Mouse (Mus musculus) layer of hippocampus, postnatal 10 days (tissue): Measurements from ENCODE around the gene Bckdha. TPM values are rescaled to one million over a fixed set of nuclear protein-coding genes. Genes with fewer than 3 reads are reported as not detected.

Source experiments
- DNase-seq, 2 experiments: peaks; one replicate each; pipeline ENCODE4 v3.0.0; 2021; ENCODE audit warnings: low spot score in 2 of 2
- long read RNA-seq: library from polyadenylated mRNA; stranded (forward); transcript quantifications from one replicate; pipeline ENCODE4 v2.0.0, GENCODE M21; 2023
- total RNA-seq, 2 experiments: library from RNA; stranded (reverse); gene quantifications; 2 replicates each; pipeline ENCODE4 v1.2.3; 2021

Bckdha gene
- 10 to 100 TPM; 33.2 to 36.1 TPM for total RNA-seq
- long read RNA-seq, transcript Bckdha-201 (9 exons, 1,899 nt): major isoform, 34 of 39 reads
- long read RNA-seq, partial matches to known transcripts: 3 of 39 reads
- long read RNA-seq, other reads (novel, unspliced or antisense): 2 of 39 reads

DNA sequence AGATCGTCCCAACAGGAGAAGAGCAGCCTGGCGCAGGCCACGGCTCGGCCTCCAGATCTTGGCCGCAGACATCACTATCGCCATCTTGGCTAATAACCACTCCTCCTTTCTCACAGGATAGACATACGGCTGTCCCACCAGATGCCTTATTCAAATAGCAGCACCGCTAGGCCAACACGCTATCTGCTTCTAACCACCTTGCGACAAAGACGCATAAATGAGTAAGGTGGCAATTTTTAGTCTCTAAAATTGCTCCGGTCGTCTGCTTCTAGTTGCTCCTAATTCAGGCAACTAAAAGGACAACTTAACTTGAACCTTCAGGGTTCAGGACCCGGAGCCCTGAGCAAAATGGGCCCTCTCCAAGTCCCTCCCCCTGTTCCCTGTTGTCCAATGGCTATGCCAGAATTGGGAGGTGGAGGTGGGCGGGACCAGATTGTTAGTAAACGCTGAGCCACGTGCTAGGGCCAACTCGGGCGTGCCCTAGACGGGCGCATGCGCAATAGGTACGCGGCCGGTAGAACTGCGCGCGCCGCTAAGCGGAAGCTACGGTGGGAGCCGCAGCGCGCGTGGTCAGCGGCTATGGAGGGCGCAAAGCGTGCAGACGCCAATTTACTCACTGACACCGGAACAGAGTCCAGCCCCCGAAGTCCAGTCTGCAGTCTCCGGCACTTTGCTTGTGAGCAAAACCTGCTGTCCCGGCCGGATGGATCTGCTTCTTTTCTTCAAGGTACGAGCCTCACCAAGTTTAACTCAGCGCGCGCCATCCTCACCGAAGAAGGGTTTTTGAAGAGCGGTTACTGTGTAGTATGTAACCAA is at the start of gene Bckdha, which contains the start of gene Exosc5:
Gene Bckdha (minus strand): TSS at position 325 of the 816 bp plus-strand sequence.
Gene Exosc5 (plus strand): TSS at position 508 of the 816 bp plus-strand sequence.
- peak; percentile 98 to 99 for DNase-seq

DNA sequence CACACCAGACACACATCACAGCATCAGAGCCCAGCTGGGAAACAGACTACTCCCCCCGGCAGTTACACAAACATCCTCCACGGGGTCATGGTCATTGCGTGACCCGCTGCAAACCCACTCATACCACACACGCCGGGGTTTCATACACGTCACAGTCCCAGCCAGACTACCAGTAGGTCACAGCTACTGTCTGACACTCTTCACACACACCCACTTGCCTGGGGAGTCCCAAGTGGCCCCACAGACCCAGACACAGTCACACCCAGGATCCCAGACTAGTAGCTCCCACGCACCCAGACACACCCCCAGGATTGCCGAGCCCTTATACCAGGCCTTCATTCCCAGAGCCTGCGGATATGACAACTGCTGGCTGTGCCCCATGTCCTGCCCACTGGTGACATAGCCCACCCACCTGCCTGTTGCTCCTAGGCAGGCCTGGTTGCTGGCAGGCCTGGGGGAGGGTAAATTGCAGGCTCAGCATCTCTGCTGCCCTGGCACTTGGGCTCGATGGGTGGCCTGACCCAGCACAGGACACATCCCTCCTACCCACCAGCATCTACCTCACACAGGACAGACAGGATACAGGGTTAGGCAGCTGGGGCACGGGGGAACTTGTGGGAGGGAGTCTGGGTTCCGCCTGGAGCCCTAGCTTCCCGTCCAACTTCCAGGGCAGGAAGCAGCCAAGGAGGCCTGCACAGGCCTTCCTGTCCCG is 49.0 kb upstream of the Bckdha start:
- DNase-seq: no peak

DNA sequence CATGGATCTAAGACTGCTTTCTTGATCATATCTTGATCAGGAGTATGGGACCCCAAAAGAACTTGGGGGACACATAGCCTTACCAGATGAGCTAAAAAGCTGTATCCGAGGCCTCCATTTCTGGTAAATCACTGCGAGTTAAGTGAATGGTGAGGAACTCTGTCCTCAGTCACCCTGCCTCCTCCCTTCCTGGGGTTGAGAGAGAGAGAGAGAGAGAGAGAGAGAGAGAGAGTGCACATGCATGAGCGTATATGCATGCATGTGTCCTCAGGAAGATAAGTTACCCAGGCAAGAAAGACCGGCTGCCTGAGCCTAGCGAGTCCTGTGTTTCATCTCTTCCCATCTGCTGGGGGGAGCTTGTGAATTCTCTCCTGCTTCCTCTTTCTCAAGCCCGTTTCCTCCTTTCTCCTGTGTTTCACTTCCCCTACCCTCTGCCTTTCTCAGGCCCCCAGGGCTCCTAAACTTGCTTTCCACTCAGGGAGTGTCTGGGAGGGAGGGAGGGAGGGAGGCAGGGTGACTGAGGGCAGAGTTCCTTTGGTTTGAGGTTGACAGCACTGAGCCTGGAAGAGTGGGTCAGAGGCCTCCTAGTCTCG is 47.9 kb upstream of the Bckdha start:
- DNase-seq: no peak

DNA sequence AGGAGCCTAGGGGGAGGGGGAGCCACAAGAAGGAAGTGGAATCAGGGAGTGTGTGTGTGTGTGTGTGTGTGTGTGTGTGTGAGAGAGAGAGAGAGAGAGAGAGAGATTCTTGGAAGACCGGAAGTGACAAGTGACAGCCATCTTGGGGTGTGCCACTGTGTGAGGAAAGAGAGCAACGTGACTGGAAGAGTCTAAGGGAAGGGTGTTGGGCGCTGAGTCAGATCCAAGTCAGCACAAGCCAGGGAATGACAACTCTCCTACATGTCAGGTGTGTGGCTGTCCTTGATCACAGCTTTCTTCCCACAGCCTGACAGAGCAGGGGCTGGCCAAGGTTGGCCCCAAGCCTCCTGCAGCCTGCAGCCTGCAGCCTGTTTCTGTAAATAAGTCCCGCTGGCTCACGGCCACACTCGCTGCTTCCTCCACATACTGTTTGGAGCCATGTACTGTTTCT is 47.0 kb upstream of the Bckdha start:
- DNase-seq: no peak

DNA sequence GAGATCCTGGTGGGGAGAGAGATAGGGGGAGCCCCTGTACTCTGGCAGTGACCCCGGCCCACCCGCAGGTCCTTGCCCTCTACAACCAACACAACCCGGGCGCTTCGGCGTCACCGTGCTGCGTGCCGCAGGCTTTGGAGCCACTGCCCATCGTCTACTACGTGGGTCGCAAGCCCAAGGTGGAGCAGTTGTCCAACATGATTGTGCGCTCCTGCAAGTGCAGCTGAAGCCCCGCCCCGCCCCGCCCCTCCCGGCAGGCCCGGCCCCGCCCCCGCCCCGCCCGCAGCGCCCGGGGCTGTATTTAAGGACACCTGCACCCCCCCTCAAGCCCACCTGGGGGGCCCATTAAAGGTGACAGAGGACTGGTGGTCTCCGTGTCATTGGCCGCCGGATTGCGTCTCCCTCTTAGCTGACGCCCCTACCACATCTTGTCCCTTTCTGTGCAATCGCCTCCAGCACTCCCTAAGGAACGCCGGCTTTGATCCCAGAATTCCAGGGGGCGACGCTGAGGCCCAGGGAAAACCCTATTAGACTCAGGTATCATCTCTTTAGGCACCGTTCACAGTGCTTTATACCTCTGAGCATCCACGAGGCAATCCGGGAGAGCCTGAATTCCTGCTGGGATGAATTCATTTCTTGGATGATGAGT is 46.1 kb upstream of the Bckdha start:
- no peak for DNase-seq

DNA sequence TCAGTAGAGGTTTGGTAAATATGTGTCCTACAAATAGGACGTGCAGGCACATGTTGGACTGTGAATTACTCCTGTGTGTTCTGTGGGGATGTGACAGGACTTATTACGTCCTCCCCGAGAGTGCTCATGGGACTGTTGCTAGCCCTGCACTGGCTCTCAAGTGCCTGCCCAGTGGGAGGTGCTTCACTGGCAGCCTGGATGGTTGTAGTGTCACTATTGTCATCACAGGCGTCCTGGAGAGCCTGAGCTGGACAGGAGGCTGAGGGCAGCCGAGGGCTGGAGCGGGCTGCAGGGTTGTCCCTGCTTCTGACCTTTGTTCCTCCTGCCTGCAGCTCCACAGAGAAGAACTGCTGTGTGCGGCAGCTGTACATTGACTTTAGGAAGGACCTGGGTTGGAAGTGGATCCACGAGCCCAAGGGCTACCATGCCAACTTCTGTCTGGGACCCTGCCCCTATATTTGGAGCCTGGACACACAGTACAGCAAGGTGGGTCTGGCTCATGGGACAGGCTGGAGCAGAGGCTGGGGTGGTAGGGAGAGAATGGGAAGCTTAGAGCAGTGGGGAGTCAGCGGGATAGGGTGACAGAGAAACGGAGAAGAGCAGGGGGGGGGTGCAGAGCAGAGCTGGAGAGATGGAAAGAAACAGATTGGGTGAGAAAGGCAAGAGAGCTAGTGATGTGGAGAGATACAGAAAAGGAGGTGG is 45.2 kb upstream of the Bckdha start:
- no peak for DNase-seq

DNA sequence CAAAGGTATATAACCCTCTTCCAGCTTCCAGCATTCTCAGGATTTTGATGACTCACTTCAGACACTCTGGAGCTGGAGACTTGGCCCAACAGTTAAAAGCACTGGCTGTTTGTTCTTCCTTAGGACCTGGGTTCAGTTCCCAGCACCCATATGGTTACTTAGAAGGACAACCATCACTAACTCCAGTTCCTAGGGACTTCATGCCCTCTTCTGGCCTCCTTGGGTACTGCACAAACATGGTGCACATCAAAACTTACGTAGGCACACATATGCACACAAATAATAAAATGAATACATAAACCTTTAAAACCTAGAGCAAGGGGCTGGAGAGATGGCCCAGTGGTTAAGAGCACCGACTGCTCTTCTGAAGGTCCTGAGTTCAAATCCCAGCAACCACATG is 43.6 kb upstream of the Bckdha start:
- no peak for DNase-seq

DNA sequence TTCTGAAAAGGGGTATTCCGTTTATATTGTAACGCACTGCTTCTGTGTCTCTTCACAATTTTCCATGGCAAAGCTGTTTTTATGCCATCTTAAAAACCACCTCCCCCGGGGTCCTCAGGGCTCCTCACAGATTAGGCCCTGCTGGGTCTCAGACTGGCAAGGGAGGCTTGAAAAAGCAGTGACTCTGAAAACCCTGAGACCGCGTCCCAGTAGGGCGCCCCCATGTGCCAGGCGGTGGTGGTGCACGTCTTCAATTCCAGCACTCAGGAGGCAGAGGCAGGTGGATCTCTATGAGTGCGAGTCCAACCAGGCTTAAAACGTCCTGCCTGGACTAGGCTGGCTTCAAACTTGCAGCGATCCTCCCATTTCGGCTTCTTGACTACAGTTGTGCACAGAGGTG is 42.0 kb upstream of the Bckdha start:
- DNase-seq: no peak

DNA sequence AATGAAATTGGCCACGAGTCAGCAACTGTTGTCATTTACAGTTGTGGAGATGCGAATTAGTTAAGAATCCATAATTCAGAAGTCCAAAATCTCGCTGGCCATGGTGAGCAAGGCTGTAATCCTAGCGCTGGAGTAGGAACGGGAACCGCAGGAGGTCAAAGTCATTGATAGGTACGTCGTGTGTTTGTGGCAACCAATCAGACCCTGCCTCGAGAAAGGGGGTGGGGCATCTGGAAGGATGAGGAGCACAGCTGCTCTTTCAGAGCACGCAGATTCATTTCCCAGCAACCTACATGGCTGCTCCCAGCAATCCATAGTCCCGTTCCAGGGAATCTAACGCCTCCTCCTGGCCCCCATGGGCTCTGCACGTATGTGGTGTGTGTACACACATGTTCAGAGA is 41.1 kb upstream of the Bckdha start:
- DNase-seq: no peak

DNA sequence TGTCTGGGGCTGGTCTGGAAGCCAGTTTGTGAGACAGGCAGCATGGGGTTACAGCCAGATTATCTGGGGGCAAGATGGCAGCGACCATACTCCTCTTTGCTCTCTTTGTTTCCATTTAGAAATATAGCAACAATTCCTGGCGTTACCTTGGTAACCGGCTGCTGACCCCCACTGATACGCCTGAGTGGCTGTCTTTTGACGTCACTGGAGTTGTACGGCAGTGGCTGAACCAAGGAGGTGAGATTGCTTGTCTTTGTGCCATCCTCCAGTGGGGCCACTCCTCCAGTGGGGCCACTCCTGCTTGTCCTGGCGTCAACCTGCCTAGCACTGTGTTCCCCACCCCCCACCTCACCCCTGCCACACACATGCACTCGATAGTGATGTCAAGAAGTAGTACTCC is 35.3 kb upstream of the Bckdha start:
- no peak for DNase-seq

DNA sequence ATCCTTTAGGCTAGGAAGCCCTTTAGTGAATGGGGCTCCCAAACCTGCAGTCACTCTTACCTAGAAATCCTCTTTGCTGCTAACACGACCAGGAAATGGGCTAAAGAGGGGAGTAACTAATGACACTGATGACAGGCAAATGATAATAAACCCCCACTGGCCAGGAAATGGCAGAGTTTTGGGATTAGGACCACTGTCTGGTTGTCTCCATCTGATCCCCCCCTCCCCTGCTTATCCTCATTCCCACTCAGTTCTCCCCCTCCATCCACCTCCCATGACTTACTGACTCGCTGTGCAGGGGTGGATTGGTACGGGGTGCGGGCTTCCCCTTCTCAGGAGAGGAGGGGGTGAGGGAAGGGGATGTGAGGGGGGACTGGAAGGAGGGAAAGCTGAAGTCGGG is 31.3 kb upstream of the Bckdha start:
- DNase-seq: no peak

DNA sequence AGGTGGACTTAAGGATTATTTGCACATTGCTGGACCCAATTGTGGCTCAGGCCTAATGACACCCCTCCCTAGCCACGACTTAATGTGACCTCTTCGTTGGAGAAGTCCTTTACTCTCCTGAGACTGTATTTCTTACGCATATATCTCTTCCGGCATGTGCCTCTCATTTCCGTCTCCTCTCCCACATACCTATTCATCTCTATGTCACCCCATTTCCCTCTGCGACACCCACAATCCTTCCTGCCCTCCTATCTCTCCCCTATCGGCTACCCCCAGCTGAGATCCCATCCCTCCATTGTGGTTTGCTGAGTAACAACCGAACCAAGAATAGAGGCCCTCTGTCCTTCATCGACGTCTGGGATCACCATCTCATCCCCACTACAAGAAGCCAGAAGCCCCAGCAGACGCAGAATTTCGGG is 30.8 kb upstream of the Bckdha start:
- DNase-seq: no peak

DNA sequence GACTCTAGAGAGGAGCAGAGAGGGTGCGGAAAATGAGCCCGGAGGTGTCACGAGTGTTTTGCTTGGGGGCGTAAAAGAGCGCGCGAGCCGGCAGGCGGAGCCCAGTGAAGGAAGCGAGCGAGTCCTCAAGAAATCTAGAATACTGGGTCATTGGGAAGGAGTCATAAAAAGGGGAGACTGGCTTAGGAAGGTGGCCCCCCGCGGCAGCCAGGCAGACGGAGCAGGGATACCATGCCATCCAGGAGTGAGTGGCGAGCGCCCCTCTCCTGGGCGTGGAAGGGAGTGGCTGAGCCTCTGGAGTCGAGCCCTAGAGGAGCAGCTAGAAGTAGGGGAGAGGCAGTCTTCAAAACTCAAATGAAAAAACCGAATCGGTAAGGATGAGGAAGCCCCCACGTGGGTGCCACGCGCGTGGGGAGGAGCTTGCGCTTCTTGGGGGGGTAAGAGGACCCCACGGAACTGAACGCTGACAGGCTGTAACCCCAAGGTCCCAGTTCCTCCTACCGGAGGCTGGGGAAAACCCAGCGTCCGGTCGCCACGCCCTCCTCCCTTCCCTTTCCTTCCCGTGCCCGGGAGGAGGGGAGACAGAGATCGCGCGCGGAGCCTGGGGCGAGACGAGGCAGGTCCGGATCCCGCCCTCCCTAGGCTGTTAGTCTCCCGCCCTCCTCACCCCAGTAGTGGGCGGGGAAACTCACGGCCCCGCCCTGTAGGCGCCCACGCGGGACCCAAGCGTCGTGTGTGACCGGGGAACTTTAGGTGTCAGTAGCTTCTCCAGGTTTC is 30.2 kb upstream of the Bckdha start:
- DNase-seq: no peak

DNA sequence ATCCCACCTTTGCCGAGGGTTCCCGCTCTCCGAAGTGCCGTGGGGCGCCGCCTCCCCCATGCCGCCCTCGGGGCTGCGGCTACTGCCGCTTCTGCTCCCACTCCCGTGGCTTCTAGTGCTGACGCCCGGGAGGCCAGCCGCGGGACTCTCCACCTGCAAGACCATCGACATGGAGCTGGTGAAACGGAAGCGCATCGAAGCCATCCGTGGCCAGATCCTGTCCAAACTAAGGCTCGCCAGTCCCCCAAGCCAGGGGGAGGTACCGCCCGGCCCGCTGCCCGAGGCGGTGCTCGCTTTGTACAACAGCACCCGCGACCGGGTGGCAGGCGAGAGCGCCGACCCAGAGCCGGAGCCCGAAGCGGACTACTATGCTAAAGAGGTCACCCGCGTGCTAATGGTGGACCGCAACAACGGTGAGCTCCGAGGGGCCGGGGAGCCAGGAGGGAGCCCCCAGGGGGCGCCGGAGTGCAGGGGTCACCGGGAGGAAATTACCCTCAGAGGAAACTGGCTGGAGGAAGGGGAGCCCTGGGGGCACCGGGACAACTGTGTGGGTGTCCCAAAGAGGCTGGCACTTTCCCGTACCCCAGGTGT is 29.1 kb upstream of the Bckdha start:
- DNase-seq: no peak

DNA sequence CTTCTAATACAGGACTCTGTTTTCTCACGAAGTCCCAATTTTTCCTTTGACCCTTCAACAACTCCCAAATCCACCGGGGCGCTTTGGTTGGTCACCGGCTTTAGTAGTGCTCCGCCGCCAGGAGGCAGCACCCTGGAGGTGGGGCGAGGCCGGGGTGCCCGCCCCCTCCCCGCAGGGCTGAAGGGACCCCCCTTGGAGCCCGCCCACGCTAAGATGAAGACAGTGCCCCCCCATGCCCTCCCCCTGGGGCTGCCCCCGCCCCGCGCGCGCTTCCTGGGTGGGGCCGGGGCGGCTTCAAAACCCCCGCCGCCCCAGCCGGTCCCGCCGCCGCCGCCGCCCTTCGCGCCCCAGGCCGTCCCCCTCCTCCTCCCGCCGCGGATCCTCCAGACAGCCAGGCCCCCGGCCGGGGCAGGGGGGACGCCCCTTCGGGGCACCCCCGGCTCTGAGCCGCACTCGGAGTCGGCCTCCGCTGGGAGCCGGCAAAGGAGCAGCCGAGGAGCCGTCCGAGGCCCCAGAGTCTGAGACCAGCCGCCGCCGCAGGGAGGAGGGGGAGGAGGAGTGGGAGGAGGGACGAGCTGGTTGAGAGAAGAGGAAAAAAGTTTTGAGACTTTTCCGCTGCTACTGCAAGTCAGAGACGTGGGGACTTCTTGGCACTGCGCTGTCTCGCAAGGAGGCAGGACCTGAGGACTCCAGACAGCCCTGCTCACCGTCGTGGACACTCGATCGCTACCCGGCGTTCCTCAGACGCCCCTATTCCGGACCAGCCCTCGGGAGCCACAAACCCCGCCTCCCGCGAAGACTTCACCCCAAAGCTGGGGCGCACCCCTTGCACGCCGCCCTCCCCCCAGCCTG is 28.1 kb upstream of the Bckdha start, which contains the start of gene Tgfb1:
Gene Tgfb1 (plus strand): TSS at position 323 of the 852 bp plus-strand sequence.
- DNase-seq: peak; percentile 57 to 58

DNA sequence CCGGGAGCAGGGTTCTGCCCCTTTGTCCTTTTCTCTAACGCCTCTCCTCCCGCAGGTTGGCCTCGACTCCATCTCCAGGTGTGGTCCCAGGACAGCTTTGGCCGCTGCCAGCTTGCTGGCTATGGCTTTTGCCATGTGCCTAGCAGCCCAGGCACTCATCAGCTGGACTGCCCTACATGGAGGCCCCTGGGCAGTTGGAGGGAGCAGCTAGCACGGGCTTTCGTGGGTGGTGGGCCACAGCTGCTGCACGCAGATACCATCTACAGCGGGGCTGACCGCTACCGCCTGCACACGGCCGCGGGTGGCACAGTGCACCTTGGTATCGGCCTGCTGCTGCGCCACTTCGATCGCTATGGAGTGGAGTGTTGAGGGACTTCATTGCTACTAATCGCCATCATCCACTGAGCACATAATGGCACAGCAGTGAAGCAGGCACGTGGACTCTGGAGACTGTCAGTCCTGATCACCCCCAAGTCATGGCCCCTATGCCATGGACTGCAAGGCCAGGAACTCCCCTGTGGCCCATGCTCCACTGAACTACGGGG is 27.2 kb upstream of the Bckdha start:
- no peak for DNase-seq

DNA sequence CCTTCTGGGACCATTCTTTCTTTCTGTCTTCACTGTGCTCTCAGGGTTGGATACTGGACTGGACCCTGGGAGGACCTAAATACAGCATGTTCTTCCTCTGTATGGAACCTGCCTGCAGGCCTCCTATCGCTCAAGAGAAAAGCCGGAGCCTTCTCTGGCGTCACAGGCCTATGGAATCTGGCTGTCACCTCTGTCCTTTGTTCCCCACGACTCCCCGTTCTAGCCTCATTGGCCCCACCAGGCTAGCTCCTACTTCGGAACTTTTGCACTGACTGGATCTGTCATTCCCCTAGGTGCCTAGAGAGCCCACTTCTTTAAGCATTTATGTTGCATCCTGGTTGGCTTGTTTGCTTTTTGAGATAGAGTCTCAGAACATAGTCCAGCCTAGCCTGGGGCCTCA is 25.9 kb upstream of the Bckdha start:
- no peak for DNase-seq
